Mouse (Mus musculus) erythroblast, embryonic 14.5 days (primary cell): ENCODE data around the gene Slc13a1.

Experiments used
- GATA1 ChIP-seq: IDR thresholded peaks from 2 replicates; pipeline ENCODE4 v1.6.1; 2012; ENCODE audit warnings: low read length, inconsistent platforms, mixed read lengths
- TAL1 ChIP-seq: IDR thresholded peaks from 3 replicates; pipeline ENCODE4 v1.6.1; 2012; ENCODE audit warnings: low read length, inconsistent platforms, mixed read lengths

DNA sequence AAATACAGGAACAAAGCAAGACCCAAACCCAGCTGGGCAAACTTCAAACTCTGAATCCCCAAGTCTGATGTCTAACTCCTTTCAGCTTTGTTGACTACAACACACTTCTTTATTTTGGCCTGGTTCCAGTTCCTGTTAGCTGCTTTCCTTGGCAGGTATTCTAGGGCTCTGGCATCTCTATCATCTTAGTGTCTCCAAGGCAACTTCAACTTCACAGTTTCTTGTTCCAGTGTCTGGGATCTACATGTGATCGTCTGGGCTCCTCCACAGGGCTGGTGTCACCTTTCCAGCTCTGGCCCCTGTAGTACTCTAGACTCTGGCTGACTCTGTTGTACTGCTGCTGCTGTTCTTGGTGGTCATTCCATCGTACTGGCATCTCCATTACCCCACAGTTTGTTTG, 91.8 kb downstream of the Slc13a1 start:
- TF ChIP-seq TAL1: no peak
- no peak for TF ChIP-seq GATA1
